Mouse (Mus musculus) megakaryocyte-erythroid progenitor cell, adult 5-6 weeks (primary cell): Measurements from ENCODE around the gene Slc16a3. TPM values are rescaled to one million over a fixed set of nuclear protein-coding genes. Genes with fewer than 3 reads are reported as not detected.

ENCODE experiments used
- ATAC-seq: replicated peaks from 2 replicates; pipeline ENCODE4 v1.8.0; 2016; ENCODE audit warnings: mild to moderate bottlenecking, inconsistent platforms; ENCODE audit not compliant: severe bottlenecking, poor library complexity, low FRiP score, low TSS enrichment
- total RNA-seq, 2 experiments: library from RNA; stranded (forward) in 1 of 2; stranded (reverse) in 1 of 2; fragments of 200-1000, 215-1000 nt in 1 of 2; fragments of >200 nt in 1 of 2; fragmentation: Nextera tagmentation in 1 of 2; gene quantifications; 2 replicates each; pipeline ENCODE4 v1.2.3; 2014 to 2017

Gene Slc16a3
- total RNA-seq (2014; fragmentation: Nextera tagmentation) (0.15 and 1.9 TPM in 2 replicates), total RNA-seq (2017) (2.1 and 3.2 TPM in 2 replicates)

- ATAC-seq: no peak
Measured at GRCm38 (mm10) chr11:120948328-120948727, at the start of gene Slc16a3. Gene Slc16a3 (plus strand): TSS chr11:120948480.

DNA sequence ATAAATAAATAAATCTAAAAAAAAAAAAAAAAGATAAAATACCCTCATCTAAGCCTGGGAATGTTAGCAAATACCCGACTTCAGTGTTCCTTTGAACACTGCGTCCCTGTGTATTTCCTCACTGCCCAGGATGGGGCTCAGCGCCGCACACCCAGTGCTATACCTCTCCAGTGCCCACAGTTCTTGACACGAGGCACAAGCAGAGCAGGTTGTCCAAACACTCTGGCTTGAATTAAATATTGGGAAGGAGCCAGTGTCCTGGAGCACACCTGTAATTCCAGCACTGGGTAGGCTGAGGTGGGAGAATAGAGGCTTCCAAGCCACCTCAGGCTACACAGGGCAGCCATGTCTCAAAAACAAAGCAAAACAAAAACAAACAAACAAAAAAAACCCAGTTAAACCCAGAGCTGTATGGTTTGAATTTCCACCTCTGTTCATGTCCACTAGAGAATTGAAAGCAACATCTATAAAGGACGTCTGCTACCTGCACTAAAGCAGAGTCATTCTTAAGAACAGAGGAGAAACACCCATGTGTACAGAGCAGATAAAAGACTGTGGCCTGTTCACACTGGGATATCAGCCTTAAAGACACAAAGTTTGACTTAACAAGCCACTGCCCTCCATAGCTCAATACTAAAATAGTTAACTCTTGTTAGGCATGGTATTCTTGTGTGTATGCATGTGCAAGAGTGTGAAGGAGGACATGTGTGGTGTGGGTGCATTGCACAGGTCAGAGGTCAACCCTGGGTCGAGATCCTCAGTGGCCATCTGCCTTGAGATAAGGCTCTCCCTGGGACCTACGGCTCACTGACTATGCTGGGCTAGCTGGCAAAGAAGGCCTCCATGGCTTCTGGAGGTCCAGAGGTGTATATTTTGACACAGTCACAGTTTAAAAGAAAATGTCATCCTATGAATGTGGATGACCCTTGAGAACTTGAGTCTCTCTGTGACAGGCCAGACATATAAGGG, 47.7 kb upstream of the Slc16a3 start:
- ATAC-seq: peak; percentile 85

GRCm38 (mm10) chr11:120901729-120902486, 46.4 kb upstream of the Slc16a3 start:
- ATAC-seq: no peak

DNA sequence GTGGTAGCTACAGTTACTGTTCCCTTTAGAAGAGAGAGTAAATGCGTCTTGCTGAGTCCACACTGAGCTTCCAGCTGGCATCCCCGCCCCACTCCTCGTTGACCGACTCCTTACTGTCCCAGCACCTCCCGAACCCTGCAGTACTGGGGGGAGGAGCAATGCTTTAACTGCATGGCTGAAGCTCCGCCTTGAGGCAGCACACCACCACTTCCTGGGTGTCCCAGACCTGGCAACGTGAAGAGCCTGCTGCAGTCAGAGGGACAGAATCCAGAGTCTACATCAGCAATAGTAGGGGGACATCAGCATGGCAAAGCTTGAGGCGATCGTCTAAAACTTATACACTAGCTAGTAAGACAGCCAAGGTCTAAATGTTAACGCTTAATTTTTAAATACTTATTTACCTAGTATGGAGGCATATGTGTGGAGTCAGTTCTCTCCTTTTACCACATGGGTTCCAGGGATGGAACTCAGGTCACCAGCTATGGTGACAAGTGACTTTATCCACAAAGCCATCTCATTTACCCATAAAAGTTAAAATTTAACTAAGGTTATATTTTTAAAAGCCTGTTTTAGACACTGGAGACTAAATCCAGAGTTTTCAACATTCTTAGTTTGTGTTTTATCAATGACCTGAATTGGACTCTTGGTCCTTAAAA, 45.7 kb upstream of the Slc16a3 start:
- ATAC-seq: 0 out of 2 replicates have a peak, but pooled peaks have one; percentile 45

- ATAC-seq: no peak
Measured at GRCm38 (mm10) chr11:120903159-120903850, 45.0 kb upstream of the Slc16a3 start.

DNA sequence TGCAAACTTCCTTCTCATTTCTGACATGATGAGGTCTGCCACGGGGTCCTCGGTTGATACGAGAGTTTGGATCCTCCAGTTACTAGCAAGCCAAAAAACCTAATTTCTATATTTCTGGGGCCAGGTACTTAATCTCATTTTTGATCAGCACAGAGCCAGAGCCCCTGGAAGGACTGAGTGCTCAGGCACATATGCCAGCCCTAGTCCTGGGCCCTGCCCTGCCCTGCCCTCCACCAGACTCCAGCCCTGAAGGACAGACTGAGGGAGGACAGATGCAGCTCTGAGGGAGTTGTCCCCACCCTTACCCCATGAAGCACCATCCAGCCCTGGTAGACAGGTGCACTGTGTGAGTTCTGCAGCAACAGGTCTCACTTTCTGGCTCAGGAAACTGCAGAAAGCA, 43.7 kb upstream of the Slc16a3 start:
- ATAC-seq: no peak

DNA sequence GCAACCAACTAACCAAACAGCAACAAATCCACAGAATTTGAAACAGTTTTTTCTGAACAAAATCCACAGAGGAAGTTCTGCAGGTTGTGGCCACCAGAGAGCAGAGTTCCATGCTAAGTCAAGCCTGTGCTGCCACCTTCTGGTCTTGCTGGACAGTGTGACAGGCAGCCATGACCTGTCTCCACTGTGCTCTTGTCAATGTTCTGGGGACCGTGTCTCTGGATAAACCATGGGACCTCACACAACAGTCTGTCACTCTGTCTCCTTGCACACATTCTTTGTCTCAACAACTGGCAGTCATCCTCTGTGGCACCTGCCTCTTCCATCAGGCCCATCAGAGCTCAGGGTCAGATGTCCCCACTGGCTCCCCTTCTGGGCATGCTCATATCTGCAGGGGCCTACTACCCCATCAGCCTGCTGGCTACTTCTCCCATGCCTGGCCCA, 42.8 kb upstream of the Slc16a3 start:
- ATAC-seq: peak; percentile 81

DNA sequence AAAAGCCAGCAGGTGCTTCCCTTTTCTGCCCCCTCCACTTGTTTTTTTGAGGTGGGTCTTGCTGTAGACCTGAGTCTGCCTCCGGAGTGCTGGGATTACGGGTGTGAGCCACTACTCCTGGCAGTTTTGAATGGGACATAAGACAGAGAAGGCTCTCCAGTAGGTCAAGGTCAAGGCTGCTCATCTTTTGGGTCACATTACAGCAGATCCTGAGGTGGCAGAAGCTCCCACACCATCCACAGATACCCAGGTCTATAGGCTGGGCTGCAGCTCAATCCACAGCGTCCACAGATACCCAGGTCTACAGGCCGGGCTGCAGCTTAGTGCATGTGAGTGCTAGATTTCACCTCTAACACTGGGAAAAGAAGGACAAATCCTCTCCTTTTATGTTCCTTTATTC, 34.5 kb upstream of the Slc16a3 start:
- ATAC-seq: no peak

DNA sequence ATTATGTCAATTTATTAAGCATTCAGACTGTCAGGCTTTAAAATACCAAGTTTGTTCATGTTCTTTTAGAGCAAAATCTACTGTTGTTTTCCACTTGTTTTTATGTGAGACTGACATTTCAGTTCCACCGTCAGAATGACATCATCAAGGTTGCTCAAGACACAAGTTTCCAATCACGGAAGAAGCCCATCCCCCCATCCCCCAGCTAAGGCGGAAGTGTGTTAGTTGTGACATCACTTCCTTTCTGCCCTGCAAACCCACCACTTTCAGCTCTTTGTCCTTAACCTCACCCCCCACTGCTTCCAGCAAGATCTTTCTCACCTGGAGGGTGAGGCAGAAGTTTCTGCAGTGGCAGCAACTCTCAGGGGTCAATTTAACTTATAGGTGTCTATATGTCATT, 31.8 kb upstream of the Slc16a3 start:
- no peak for ATAC-seq

DNA sequence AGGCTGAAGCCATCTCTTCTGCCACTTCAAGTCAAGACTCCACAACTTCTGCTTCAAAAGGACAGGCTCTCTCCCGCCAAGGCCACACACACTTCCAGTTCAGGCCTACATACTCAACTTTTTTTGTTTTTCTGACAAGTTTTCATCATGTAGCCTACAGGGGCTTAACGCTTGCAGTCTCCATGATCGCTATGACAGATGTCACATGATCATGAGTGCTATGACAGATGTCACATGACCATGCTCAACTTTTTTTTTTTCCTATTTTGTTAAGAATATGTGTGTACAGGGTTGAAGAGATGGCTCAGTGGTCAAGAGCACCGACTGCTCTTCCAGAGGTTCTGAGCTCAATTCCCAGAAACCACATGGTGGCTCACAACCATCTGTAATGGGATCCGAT, 30.5 kb upstream of the Slc16a3 start:
- no peak for ATAC-seq

- ATAC-seq: no peak
Measured at GRCm38 (mm10) chr11:120922528-120922927, 25.8 kb upstream of the Slc16a3 start.

DNA sequence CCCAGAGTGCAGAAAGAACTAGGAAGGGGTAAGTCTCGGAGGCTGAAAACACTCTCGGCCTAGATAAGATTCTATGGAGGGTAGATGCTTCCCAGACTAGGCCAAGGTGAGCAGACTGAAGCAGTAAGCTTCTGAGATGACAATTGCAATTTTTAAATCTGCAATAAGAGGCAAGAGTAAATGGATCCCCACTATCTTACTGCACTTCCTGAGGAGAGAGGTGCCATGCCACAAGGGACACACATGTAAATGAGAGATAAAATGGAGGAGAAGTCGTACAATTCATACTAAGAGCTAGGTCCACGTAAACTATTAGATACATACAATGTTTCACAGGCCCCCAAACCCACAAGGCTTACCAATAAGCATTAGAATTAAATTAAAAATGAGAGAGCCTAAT, 19.8 kb upstream of the Slc16a3 start:
- ATAC-seq: no peak

DNA sequence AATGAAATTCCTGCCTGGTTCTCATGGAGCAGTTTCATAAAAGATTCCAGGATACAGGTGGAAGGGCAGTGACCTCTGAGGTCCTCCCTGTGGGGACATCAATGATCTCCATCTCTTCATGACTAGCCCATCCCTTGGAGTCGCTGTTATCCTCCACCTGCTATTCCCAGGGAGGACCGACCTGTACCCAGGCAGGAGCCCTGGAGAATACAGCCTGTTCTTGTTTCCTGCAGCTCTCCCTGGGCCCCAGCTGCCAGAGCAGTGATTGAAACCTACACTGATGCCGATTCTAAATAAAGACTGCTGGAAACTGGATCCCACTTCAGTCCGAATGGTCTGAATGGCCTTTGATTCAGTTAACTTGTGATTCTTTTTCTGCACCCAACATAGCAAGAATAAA, 16.8 kb upstream of the Slc16a3 start:
- no peak for ATAC-seq

DNA sequence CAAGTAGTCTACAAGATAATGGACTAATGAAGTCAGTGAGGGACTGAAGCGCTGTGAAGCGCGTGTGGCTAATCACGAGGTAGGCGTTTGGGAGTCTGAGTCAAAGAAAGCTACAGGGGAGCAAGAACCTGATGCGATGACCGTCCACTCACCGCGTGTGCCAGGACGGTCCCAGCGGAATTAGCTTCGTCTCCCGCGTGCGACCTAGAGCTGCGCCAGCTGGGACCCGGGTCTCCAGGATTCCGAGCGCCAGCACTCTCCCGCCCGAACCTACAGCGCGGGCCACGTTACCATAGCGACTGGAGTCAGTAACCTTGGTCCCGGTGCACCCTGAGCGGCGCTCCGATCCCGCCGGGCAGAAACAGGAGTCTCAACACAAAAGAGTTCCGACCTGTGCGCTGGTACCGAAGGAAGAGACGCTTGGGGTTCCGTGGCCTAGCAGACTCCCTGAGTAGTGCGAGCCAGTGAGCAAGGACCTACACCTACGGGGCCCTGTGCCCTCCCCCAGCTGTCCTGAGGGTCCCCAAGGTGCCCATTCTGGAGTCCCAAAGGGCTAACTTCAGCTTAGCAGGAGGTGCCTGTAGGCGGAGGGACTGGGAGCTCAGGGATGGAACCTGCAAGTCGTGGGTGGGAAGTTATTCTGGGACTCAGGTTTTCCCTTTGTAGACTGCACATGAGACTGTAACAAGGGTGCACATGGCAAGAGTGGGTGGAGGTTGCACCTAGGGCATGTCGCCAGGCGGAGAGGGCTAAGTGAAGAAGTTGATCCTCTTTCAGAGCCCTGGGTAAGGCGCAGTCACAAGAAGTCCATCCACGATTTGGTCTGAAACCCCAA, 15.5 kb upstream of the Slc16a3 start, which contains the start of gene Ccdc57:
Ccdc57 (minus strand) TSS at position 309 of the 835 bp plus-strand sequence.
- ATAC-seq: peak; percentile 93

- ATAC-seq: no peak
Measured at GRCm38 (mm10) chr11:120937976-120938375, 10.3 kb upstream of the Slc16a3 start.

GRCm38 (mm10) chr11:120938795-120939194, 9.5 kb upstream of the Slc16a3 start:
- ATAC-seq: no peak; the same call in 1 of the 2 replicates

DNA sequence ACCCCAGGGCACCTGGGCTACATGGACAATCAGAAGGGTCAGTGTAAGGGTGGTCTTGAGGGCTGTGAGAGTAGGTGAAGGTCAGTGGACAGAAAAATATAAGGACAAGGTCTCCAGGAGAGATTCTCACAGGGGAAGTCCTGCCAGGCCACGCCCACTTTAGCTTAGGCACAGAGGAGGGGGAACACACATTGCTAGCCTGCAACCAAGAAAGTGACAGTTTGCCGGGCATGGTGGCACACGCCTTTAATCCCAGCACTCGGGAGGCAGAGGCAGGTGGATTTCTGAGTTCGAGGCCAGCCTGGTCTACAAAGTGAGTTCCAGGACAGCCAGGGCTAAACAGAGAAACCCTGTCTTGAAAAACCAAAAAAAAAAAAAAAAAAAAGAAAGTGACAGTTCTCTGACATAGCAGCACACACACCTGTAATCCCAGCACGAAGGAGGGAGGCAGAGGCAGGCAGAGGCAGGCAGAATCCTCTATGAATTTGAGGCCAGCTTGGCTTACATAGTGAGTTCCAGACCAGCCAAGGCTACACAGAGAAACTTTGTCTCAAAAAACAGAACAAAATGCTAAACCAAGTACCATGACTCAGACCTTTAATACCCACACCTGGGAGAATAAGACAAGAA, 8.5 kb upstream of the Slc16a3 start:
- no peak for ATAC-seq

DNA sequence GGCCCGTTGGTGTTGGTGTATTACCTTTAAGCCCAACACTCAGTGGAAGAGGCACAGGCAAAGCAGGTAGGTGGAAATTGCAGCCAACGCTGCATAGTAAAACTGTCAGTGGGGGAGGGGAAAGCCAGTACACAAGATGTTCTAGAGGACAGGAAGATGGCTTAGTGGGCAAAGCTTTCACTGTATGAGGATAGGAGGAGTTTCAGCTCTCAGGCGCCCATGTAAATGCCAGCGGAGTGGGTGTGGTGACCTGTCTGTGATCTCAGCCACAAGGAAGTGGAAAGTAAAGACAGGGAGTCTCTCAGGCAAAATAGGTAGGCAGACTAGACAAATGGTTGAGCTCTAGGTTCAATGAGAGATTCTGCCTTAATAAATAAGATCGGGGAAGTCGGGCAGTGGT, 7.3 kb upstream of the Slc16a3 start:
- ATAC-seq: no peak
